Mouse (Mus musculus): ENCODE measurements at regions not wholly inside any gene's neighbourhood (a gene's known extent, or its start where the extent isn't known, plus 50 kb on each side); places are given as distances from the start of the nearest gene placed in this dataset.

DNA sequence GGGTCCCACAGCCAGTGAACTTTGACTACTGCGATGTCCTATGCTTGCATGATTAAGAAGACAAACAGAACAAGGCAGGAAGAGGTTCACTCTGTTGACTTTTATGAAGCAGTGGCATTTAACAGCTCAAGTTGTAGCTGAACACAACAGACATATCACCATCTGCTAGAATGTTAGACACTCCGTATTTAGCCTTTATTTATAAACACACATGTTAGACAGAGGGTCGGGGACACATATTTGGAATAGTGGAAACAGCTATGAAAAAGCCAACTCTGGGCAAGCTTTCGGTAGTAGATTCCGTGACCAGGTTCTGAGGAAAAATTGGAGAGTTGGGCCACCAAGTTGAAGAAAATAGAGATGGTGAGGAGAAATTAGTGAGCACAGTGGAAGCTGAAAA is 775.6 kb upstream of the Fam98a start:
- no peak for TF ChIP-seq CTCF (IDR thresholded peaks at IDR 0.05)
- Histone ChIP-seq H3K27ac (ENCODE audit: low read depth, low read length) (no peak overlapping the region), H3K36me3 (ENCODE audit: insufficient read depth, low read length) (no peaks in the 10 kb centered on the region), H3K9ac (replicated peaks; ENCODE audit: low read length, poor library complexity, severe bottlenecking) (no peak overlapping the region), H3K4me1 (ENCODE audit: insufficient read depth, low read length) (no peaks in the 10 kb centered on the region), H3K9me3 (ENCODE audit: low read length) (no peaks in the 10 kb centered on the region), H3K4me2 (ENCODE audit: low read depth, low read length, poor library complexity, severe bottlenecking) (no peak overlapping the region), H3K27me3 (ENCODE audit: insufficient read depth, low read length) (no peaks in the 10 kb centered on the region), H3K4me3 (ENCODE audit: low read depth, low read length) (no peak overlapping the region)
- ATAC-seq (ENCODE audit: low FRiP score) (no peak), DNase-seq (ENCODE audit: low spot score) (no peak)
- WGBS, result 90% methylated on average over 5 of the region's 5 CpGs

DNA sequence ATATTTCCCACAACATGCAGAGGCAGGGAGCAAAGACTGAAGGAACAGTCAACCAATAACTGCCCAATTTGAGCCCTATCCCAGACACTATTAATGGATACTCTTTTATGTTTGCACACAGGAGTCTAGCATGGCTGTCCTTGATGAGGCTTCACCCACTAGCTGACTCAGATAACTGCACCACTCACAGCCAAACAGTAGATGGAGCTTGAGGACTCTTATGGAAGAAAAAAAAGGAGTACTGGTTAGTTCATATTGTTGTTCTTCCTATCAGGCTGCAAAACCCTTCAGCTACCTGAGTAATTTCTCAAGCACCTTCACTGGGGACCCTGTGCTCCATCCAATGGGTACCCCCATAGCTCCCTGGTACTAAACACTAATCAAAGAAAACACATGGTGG is 742.9 kb upstream of the Fam98a start:
- H3K9ac ChIP-seq (replicated peaks; ENCODE audit: low read length, poor library complexity, severe bottlenecking), result no peak overlapping the region
- TF ChIP-seq CTCF (IDR thresholded peaks at IDR 0.05), result peak; percentile 45
- H3K4me3 ChIP-seq (ENCODE audit: low read depth, low read length), result no peak overlapping the region
- no peaks in the 10 kb centered on the region for H3K27me3 ChIP-seq (ENCODE audit: insufficient read depth, low read length)
- H3K27ac ChIP-seq (ENCODE audit: low read depth, low read length), result no peak overlapping the region
- H3K36me3 ChIP-seq (ENCODE audit: insufficient read depth, low read length), result no peaks in the 10 kb centered on the region
- H3K4me2 ChIP-seq (ENCODE audit: low read depth, low read length, poor library complexity, severe bottlenecking), result no peak overlapping the region
- DNase-seq (ENCODE audit: low spot score) (peak; percentile 1), ATAC-seq (ENCODE audit: low FRiP score) (no peak)
- H3K9me3 ChIP-seq (ENCODE audit: low read length), result no peaks in the 10 kb centered on the region
- no peaks in the 10 kb centered on the region for H3K4me1 ChIP-seq (ENCODE audit: insufficient read depth, low read length)

Measured in midbrain, postnatal 0 days (tissue).